Mouse (Mus musculus) liver, adult 2 months (tissue): ENCODE measurements at regions not wholly inside any gene's neighbourhood (a gene's known extent, or its start where the extent isn't known, plus 50 kb on each side); places are given as distances from the start of the nearest gene placed in this dataset.

ENCODE experiments used
- CTCF ChIP-seq: fragments of 200-500 bp; IDR thresholded peaks from 2 replicates; pipeline ENCODE4 v1.5.1; 2011; ENCODE audit warnings: low read depth, low read length, control low read depth
- POLR2A ChIP-seq: fragments of 200-500 bp; IDR thresholded peaks from 2 replicates; pipeline ENCODE4 v1.6.1; 2011; ENCODE audit warnings: low read length, control low read depth; ENCODE audit not compliant: insufficient read depth; ENCODE audit errors: extremely low read depth

- no peak for TF ChIP-seq POLR2A
- no peak for TF ChIP-seq CTCF
These were observed 269.8 kb upstream of the Klf4 start for GRCm38 (mm10) chr4:55802101-55802500.
